Mouse (Mus musculus): ENCODE data around the gene Lhfpl4. TPM values are rescaled to one million over a fixed set of nuclear protein-coding genes. Genes with fewer than 3 reads are reported as not detected.

The Lhfpl4 gene
- polyA plus RNA-seq, 1 experiment = 93.3 TPM

DNA sequence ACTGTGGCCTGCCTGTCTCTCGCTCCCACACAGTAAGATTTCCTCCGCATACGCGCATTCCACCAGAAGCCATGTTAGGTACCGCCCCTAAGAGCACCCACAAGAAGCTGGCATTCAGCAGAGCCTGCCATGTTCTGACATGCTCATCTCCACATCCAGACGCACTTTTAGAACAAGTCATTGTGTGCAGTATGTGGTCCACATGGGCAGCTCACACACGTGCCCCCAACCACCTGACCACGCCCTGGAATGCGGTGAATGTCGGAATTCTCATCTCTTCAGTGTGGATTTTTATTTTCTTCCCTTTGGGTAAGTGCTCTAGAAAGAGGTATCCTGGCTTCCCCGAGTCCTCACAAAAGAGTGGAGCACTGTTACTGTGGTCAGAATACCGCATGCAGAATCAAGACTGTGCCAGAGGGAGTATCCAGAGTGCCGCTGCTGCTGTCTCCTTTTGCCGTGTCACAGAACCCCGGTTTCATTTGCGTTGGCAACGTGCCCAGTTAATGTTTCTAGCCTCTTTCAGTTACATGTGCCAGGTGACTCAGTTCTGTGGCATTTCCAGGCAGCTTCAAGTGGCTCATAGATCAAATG is 28.4 kb downstream of the Lhfpl4 start:
- TF ChIP-seq CTCF (IDR thresholded peaks at IDR 0.05; ENCODE audit: borderline replicate concordance, extremely low read depth, insufficient read depth, insufficient read length) (no peak), POLR2A (IDR thresholded peaks at IDR 0.05; ENCODE audit: borderline replicate concordance, extremely low read depth, insufficient read depth, insufficient read length, poor library complexity, severe bottlenecking) (no peak)
- DNase-seq (ENCODE audit: low read depth) = peak; percentile 79

DNA sequence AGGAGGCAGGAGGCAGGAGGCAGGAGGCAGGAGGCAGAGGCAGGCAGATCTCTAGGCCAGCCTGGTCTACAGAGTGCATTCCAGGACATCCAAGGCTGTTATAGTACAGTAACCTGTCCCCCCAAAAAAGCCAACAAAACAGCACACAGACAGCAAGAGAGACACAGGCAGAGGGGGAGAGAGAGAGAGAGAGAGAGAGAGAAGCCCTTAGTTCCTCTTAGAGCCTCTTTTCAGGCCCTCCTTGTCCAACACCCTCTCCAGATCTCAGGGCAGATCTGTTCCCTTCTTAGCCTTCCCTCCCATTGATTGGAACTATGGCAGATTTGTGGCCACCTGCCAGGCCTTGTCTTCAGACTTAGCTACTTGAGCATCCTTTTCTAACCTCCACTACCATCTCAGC is 31.7 kb downstream of the Lhfpl4 start:
- TF ChIP-seq POLR2A (IDR thresholded peaks at IDR 0.05; ENCODE audit: borderline replicate concordance, extremely low read depth, insufficient read depth, insufficient read length, poor library complexity, severe bottlenecking) (no peak), CTCF (IDR thresholded peaks at IDR 0.05; ENCODE audit: borderline replicate concordance, extremely low read depth, insufficient read depth, insufficient read length) (no peak)
- no peak for DNase-seq (ENCODE audit: low read depth)

DNA sequence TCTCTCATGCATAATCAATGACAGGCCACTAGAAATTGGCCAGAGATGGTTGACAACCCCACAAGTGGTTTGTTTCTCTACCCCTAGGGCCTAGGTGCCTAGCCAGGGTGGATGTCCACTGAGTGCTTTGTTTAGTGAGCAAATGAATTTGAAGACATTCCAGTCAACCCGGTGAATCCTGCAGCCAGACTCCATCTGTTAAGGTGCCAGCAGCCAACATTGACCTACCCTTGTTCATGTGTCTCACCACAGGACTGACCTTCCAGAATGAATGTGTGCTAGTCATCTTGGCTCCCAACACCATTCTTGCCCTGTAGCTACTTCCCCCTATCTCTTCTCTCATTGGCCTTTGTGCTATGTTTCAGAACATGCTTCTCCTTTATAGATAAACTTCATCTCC is 33.2 kb downstream of the Lhfpl4 start:
- TF ChIP-seq CTCF (IDR thresholded peaks at IDR 0.05; ENCODE audit: borderline replicate concordance, extremely low read depth, insufficient read depth, insufficient read length) = no peak
- no peak for TF ChIP-seq POLR2A (IDR thresholded peaks at IDR 0.05; ENCODE audit: borderline replicate concordance, extremely low read depth, insufficient read depth, insufficient read length, poor library complexity, severe bottlenecking)

DNA sequence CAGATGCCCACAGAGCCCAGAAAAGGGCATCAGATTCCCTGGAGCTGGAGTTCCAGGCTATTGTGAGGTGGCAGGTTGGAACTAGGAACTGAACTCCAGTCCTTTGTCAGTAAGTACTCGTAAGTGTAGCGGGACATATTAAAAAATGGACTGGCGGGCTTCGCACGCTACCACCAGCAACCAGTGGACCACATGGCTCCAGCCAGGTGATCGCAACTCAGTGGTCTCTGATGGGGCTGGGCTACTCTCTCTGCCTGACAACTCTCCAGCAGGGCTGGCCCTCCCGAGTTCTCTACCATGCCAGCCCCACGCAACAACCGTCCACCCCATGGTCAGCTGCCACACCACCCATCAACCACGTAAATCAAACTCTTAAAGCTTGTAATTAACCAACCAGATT is 35.1 kb downstream of the Lhfpl4 start:
- no peak for TF ChIP-seq CTCF (IDR thresholded peaks at IDR 0.05; ENCODE audit: borderline replicate concordance, extremely low read depth, insufficient read depth, insufficient read length)
- TF ChIP-seq POLR2A (IDR thresholded peaks at IDR 0.05; ENCODE audit: borderline replicate concordance, extremely low read depth, insufficient read depth, insufficient read length, poor library complexity, severe bottlenecking) = no peak
- no peak for DNase-seq (ENCODE audit: low read depth)

More for the DNA sequence above, 33.2 kb downstream of the Lhfpl4 start:
- no peak for DNase-seq (ENCODE audit: low read depth)

DNA sequence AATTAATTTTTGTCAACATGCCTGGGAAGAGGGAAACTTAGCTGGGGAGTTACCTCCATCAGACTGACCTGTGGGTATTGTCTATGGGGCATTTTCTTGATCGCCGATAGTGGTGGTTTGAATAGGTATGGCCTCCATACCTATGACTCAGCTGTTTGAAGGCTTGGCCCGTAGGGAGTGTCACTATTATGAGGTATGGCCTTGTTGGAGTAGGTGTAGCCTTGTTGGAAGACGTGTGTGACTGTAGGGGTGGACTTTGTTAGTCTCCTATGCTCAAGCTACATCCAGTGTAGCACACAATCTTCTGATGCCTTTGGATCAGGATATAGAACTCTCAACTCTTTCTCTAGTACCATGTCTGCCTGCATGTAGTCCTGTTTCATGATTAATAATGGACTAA is 39.1 kb downstream of the Lhfpl4 start:
- no peak for TF ChIP-seq POLR2A (IDR thresholded peaks at IDR 0.05; ENCODE audit: borderline replicate concordance, extremely low read depth, insufficient read depth, insufficient read length, poor library complexity, severe bottlenecking)
- no peak for TF ChIP-seq CTCF (IDR thresholded peaks at IDR 0.05; ENCODE audit: borderline replicate concordance, extremely low read depth, insufficient read depth, insufficient read length)
- DNase-seq (ENCODE audit: low read depth) = no peak

DNA sequence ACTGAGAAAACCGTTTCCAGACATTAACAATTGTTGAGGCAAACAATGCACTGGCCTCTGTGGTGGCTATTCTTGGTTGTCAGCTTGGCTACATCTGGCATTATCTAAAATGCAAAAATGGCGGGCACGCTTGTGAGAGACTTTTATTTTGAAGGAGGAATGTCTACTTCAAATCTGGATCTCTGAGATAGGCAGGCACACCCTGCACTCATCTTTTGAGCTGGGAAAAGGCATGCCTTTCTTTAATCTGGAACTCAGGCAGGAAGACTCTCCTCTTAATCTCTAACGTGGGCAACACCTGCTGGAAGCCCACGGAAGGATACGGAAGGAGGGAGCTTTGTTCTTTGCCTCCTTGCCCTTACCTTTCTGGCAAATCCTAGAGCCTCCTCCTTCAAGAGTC is 40.3 kb downstream of the Lhfpl4 start:
- no peak for DNase-seq (ENCODE audit: low read depth)
- TF ChIP-seq POLR2A (IDR thresholded peaks at IDR 0.05; ENCODE audit: borderline replicate concordance, extremely low read depth, insufficient read depth, insufficient read length, poor library complexity, severe bottlenecking) = no peak

DNA sequence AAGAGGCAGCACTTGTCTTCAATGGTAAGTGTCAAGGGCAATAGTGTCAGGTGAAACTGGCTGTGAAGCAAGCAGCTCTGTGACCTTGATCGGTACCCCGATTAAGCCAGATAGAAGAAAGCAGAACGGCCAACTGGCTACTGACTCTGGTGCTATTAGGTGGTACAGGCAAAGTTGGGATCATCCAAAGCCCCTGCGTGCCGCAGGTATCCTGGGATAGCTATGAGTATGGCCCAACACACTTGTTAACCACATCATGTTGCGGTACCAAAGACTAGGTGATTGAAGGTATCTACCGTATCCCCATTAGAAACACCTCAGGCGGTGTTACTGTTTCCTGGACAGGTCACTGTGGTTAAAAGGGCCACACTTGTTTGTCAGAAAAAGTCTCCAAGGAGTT is 41.1 kb downstream of the Lhfpl4 start:
- DNase-seq (ENCODE audit: low read depth) = no peak
- no peak for TF ChIP-seq POLR2A (IDR thresholded peaks at IDR 0.05; ENCODE audit: borderline replicate concordance, extremely low read depth, insufficient read depth, insufficient read length, poor library complexity, severe bottlenecking)
- no peak for TF ChIP-seq CTCF (IDR thresholded peaks at IDR 0.05; ENCODE audit: borderline replicate concordance, extremely low read depth, insufficient read depth, insufficient read length)

DNA sequence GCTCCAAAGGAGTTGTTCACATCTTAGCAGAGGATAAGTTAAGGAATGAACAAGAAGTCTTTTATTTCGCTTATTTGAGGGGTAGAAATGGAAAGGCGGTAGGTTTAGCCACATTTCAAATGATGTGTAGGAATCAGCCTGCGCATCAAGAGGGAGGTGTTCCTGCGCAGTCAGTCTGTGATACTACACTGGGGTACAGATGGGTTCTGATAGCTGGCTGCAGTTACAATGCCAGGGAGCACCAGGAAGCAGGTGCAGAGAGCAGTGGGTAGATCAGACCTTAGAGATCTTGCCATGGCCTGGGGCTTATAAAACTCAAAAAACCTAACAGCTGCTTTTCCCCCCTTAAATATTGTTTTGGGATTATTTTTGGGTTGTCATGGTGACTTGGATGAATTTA is 49.9 kb downstream of the Lhfpl4 start:
- DNase-seq (ENCODE audit: low read depth) = no peak
- TF ChIP-seq CTCF (IDR thresholded peaks at IDR 0.05; ENCODE audit: borderline replicate concordance, extremely low read depth, insufficient read depth, insufficient read length) = no peak
- no peak for TF ChIP-seq POLR2A (IDR thresholded peaks at IDR 0.05; ENCODE audit: borderline replicate concordance, extremely low read depth, insufficient read depth, insufficient read length, poor library complexity, severe bottlenecking)

DNA sequence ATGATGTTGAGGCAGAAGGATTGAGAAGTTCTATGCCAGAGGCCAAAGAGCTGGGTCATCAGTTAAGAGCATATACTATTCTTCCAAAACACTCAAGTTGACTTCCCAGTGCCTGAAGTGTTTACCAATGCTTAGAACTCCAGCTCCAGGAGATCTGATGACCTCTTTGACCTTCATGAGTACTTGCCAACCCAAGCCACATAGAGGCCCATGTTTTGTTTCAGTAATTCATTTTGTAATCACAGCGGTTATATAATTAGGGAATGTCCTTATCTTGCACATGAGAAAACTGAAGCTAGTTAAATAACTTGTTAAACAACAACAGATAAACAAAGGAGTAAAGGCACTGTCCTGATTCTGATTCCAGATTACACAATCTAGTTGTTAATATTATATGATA is 50.4 kb downstream of the Lhfpl4 start:
- no peak for DNase-seq (ENCODE audit: low read depth)
- TF ChIP-seq CTCF (IDR thresholded peaks at IDR 0.05; ENCODE audit: borderline replicate concordance, extremely low read depth, insufficient read depth, insufficient read length) = no peak
- no peak for TF ChIP-seq POLR2A (IDR thresholded peaks at IDR 0.05; ENCODE audit: borderline replicate concordance, extremely low read depth, insufficient read depth, insufficient read length, poor library complexity, severe bottlenecking)

DNA sequence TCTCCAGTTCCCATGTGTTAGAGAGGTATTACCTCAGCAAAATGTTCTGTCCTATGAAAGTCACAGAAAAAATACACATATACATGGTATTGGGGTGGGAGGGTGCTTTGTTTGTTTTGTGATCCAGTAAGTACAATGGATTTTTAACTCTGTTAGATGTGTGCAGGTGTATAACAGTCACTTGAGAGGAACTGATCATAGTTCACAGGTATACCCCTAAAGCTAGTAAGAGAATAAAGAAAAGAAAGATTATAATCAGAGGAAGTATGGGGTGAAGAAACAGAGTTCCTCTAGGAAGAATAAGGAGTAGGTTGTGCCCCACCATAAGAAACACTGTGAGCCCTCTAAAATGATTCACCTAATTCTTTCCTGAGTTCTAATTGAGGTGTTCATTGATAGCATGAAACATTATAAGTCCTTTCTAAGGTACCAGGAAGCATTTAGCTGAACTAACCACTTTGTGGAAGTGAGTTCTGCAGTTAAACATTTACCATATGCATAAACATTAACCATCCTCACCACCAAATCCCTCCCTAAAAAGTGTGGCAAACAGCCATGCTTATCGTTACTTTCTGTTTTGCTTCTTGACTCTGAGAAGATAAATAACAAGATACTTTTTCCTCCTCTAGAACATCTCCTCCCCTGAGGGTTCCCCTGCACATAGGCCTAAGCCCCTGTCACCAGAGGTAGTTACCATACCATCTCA is 53.6 kb downstream of the Lhfpl4 start:
- DNase-seq (ENCODE audit: low read depth) = no peak
- TF ChIP-seq POLR2A (IDR thresholded peaks at IDR 0.05; ENCODE audit: borderline replicate concordance, extremely low read depth, insufficient read depth, insufficient read length, poor library complexity, severe bottlenecking) (no peak), CTCF (IDR thresholded peaks at IDR 0.05; ENCODE audit: borderline replicate concordance, extremely low read depth, insufficient read depth, insufficient read length) (no peak)

DNA sequence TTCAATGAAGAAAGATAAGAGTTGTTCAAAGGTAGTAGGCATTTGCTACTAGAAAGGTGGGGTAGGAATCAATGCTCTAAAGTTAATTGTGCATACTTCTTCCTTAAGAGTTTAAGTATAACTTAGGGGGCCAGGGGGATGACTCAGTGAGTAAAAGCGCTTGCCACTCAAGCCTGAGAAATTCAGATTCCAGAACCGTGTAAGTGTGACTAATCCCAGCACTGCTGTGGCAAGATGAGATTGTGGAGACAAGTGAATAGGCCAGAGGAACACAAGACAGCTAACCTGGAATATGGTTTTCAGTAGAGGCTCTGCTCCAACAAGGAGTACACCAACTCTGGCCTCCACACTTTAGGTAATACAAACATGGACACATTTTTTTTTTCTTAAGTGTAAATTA is 61.8 kb downstream of the Lhfpl4 start:
- DNase-seq (ENCODE audit: low read depth) = no peak
- TF ChIP-seq POLR2A (IDR thresholded peaks at IDR 0.05; ENCODE audit: borderline replicate concordance, extremely low read depth, insufficient read depth, insufficient read length, poor library complexity, severe bottlenecking) = no peak

DNA sequence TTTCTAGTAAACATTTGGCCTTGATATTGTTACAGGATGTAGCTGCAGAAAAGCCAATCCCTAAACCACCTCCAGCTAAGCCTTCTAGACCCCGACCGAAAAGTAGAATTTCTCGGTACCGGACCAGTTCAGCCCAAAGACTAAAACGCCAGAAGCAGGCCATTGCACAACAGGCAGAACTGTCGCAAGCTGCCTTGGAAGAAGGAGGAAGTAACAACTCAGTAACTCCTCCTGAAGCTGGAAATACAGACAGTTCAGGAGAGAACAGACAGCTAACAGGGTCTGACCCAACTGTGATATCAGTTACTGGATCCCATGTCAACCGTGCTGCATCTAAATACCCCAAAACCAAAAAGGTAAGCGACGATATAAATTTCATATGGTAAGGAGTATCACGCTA is 74.4 kb downstream of the Lhfpl4 start:
- DNase-seq (ENCODE audit: low read depth) = no peak
- no peak for TF ChIP-seq POLR2A (IDR thresholded peaks at IDR 0.05; ENCODE audit: borderline replicate concordance, extremely low read depth, insufficient read depth, insufficient read length, poor library complexity, severe bottlenecking)
- TF ChIP-seq CTCF (IDR thresholded peaks at IDR 0.05; ENCODE audit: borderline replicate concordance, extremely low read depth, insufficient read depth, insufficient read length) = no peak

Other genes with a start within 250 kb of the Lhfpl4 start
- 61.0 and 112 TPM in 2 replicates for gene Srgap3, start 248.1 kb downstream of the Lhfpl4 start, polyA plus RNA-seq (2012; rRNA removed)
- 28.5 and 29.4 TPM in 2 replicates for gene Thumpd3, start 149.2 kb downstream of the Lhfpl4 start, polyA plus RNA-seq (2012; rRNA removed)
- gene Setd5, start 118.0 kb downstream of the Lhfpl4 start, polyA plus RNA-seq (2012; rRNA removed) = 55.2 and 77.4 TPM in 2 replicates
- 38.6 and 51.5 TPM in 2 replicates for gene Mtmr14, start 42.5 kb upstream of the Lhfpl4 start, polyA plus RNA-seq (2012; rRNA removed)
- 2.1 and 4.2 TPM in 2 replicates for gene Cpne9, start 86.9 kb upstream of the Lhfpl4 start, polyA plus RNA-seq (2012; rRNA removed)
- 34.5 and 37.3 TPM in 2 replicates for gene Brpf1, start 111.8 kb upstream of the Lhfpl4 start, polyA plus RNA-seq (2012; rRNA removed)
- gene Ogg1, start 131.6 kb upstream of the Lhfpl4 start, polyA plus RNA-seq (2012; rRNA removed) = 13.2 and 25.0 TPM in 2 replicates
- 62.7 and 64.7 TPM in 2 replicates for gene Camk1, start 148.6 kb upstream of the Lhfpl4 start, polyA plus RNA-seq (2012; rRNA removed)
- 67.8 and 70.8 TPM in 2 replicates for gene Tada3, start 182.5 kb upstream of the Lhfpl4 start, polyA plus RNA-seq (2012; rRNA removed)
- gene Arpc4, start 182.7 kb upstream of the Lhfpl4 start, polyA plus RNA-seq (2012; rRNA removed) = 117 and 127 TPM in 2 replicates
- 23.1 and 25.5 TPM in 2 replicates for gene Ttll3, start 193.9 kb upstream of the Lhfpl4 start, polyA plus RNA-seq (2012; rRNA removed)
- 27.6 and 50.7 TPM in 2 replicates for gene Rpusd3, start 224.0 kb upstream of the Lhfpl4 start, polyA plus RNA-seq (2012; rRNA removed)
- 0.07 and 0.16 TPM in 2 replicates for gene Cidec, start 240.4 kb upstream of the Lhfpl4 start, polyA plus RNA-seq (2012; rRNA removed)
- gene Jagn1, start 247.2 kb upstream of the Lhfpl4 start, polyA plus RNA-seq (2012; rRNA removed) = 60.1 and 71.0 TPM in 2 replicates